Mouse (Mus musculus) urinary bladder, postnatal 4 days (tissue): ENCODE results near the gene Emilin1.
A peak's percentile ranks its signal among the peaks of the same experiment; 100 is the strongest.

Experiments
- DNase-seq, 2 experiments: peaks; one replicate each; pipeline ENCODE4 v3.0.0; 2021 to 2022; ENCODE audit warnings: low spot score in 2 of 2

The Emilin1 gene

DNA sequence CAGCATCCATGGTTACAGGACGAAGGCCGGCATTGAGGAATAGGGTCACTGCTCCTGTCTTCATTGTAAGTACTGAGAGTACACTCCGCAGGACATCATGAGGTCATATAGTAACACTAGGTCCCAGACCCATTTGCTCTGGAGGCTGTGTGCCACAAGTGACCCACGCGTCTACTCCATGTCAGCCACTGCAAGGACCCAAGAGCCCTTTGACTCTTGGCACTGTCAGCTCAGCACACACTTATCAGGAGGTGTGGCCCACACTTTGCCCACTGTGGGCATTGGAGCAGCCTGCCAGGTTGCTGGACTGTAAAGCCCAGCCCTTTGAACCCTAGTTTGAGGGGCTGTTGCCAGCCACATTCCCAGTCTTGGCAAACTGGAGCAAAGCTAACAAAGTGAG is 12.0 kb downstream of the Emilin1 start:
- DNase-seq = no peak

DNA sequence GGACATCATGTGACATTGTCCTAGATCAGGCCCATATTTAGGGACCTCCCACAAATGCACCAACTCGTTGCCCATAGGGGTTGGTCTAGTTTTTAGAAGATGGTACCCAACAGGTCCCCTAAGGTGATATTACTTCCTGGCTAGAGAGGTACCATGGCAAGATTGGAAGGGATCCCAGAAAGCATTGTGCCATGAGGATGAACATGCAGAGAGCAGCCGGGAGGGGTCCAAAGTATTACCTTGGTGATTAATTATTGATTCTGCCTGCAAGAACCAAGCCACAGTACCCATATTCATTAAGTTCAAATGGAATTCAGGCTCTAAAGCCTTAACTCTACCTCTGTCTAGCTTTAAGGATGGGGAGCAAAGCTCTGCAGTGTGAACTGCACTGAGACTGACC is 12.9 kb downstream of the Emilin1 start:
- no peak for DNase-seq

DNA sequence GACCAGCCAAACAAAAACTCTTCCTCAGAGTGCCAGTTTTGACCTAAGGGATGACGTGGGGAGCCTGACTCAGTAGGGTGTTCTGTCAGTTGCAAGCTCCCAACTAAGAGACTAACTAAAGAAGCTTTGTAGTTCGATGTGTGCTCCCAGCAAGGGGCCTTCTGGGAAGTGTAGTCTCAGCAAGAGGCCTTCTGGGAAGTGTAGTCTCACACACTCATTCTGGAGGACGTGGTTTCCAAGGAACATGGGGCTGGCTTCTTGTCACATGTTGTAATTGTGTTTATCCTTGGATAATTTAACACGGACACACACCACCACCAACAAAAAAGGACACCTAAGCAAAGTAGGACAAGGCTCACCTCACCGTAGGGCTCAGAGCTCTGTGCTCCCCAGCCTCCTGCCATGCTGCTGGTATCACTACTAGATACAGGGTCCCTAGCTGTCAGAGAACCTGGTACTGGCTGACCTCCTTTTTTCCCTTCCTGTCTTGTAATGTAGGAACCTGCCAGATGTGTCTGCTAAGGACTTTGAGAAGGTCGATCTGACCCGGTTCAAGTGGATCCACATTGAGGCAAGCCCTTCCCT is 14.8 kb downstream of the Emilin1 start:
- no peak for DNase-seq

DNA sequence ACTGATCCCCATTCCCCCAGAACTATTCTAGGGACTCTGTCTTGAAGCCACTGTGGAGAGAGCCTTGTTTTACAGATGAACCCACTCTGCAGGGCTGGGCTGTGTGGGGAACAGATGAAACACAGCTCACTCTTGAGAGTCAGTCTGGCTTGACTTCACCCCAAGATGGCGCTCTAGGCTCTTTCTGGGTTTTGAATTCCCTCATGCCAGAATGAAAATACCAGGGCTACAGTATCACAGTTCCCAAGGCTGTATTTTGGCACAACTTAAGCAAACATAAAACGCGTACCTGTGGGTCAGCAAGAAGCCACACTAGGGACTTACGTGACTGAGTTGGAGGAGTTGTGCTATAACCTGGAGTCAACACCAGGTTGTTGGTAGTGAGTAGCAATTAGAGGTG is 16.9 kb downstream of the Emilin1 start:
- peak in 1 of 2 experiments; percentile 77 for DNase-seq

DNA sequence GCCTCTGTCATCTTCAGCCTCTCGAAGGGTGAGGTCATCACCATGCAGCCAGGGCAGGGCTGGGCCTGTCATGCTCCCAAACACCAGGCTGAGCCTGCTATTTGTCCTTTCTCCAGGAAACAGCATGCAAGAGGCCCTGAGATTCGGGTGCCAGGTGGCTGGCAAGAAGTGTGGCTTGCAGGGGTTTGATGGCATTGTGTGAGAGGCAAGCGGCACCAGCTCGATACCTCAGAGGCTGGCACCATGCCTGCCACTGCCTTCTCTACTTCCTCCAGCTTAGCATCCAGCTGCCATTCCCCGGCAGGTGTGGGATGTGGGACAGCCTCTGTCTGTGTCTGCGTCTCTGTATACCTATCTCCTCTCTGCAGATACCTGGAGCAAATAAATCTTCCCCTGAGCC is 17.6 kb downstream of the Emilin1 start:
- no peak for DNase-seq

DNA sequence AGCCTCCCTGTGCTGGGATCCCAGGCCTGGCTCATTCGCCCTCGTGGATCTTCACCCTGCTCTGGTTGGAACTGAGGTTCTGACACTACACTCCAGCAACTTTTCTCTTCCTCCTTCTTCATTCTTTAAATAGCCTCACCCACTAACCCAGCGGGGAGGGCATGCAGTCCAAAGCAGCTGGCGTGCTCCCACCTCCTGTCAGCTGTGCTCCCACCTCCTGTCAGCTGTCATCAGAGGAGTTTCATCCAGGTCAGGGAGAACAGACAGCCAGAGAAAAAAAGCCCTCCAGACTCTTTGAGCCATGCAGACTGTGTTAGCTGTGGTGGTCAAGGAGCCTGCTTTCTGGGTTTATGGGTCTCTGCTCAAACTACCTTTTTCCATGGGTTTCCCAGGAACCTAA is 18.2 kb downstream of the Emilin1 start:
- no peak for DNase-seq

DNA sequence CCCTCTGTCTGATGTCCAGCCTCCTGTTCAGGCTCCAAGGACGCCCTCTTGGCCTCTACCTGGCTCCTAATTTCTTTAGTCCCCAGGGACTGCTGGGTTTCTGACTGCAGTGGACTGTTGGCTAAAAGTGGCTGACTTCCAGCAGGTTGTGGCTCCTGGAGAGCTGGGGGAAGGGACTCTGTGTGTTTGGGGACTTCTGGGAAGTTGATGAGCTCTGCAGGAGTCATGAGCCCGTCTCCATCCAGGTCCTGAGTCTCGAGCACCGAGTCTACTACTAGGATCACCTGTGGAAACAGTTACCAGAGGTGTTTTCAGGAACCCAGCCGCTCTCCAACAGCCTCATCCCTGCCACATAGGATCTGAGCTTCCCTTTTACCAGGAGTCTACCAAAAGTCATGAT is 20.5 kb downstream of the Emilin1 start:
- DNase-seq = no peak

DNA sequence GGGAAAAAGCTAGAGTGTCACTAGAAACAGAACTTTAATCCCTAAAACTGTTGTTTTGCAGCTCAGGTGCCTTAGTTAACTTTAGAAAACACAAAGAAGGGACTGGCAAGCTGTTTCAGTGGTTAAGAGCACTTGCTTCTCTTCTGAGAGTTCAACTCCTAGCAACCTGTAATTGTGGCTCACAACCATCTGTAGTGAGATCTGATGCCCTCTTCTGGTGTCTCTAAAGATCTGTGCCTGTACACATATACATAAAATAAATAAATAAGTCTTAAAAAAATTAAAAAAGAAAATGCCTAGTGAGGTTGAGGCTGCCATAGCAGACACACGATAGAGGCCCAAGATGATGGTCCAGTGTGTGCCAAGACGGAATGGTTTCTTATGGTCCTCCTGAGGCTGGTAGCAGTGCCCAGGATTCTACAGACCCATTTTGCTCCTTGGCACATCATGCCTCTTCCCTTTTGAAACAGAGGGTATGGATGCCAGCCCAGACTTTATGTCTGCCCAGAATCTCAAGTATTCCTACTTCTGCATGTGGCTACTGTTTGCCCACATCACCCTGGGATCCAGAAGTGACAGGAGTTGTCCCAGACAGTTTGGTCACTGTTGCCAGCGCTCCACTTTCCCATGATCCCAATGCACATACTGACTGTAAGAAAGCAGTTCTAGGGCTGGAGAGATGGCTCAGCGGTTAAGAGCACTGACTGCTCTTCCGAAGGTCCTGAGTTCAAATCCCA is 21.7 kb downstream of the Emilin1 start:
- DNase-seq = no peak

DNA sequence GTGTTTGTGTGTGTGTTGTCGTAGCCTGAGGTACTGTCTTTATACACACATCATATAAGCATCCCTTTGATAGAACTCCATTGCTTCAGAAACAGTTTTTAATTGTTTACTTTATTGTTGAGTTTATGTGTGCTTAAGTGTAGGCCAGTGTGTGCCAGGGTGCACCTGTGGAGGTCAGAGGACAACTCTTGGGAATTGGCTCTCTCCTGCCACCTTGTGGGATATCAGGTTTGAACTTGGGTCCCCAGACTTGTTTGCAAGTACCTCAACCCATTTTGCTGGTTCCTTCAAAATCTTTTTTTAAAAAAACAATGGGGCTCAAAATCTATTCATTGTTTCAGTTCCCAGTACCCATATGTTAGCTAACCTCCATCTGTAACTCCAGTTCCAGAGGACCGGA is 29.8 kb downstream of the Emilin1 start:
- no peak for DNase-seq

DNA sequence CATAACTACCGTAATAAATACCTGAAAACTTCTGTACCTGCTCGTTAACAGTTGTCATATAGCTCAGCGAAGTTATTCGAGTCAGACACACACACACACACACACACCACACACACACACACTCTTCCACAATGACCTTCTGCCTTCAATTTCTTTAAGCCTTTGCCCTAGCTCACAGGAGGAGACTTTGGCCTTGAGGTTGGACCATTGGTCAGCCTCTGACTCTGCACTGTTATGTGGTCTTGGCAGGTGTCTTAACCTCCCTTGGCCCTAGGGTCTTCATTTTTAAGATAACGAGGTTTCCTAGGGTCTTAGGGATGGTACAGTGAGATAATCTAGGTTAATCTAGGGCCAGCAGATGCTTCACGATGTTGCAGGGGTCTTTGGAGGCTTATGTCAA is 31.1 kb downstream of the Emilin1 start:
- no peak for DNase-seq

DNA sequence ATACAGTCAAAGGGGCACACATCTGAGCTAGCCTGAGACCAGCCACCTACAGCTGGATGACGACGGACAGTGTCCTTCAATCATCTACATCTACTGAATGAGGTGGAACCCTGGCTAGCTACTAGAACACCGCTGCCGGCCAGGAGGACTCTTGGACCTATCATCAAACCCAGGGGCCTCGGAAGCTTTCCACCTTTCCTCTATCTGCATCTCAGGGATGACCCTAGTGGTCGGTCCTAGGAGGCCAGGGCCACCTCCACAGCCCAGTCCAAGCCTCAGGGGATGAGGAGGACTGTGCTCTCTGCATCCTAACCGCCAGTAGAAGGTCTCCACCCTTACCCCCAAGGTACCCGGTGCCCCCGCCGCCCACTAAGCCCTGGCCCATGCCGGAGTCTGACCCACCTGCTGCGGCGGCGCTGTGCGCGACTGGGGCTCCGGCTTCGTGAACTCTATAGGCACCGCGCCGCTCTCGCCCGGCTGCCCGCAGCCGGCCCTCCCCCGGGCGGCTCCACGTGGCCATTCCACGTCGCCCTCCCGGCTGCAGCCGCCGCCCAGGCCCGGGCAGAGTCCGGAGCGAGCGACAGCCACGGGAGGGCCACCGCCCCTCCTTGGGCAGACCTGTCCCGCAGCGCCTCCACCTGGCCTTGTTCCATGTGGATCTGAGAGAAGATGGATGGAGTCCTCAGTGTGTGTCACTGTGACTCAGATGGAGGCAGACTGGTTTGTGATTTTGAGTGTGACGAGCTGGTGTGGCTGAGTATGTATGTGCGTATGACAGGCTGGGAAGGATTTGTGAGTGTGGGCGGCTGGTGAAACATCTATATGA is 32.0 kb downstream of the Emilin1 start, which contains the start of gene Cgref1:
Gene Cgref1, minus strand, starts transcription at position 636 of the 826 bp plus-strand sequence.
- DNase-seq = peak in 1 of 2 experiments; percentile 51

DNA sequence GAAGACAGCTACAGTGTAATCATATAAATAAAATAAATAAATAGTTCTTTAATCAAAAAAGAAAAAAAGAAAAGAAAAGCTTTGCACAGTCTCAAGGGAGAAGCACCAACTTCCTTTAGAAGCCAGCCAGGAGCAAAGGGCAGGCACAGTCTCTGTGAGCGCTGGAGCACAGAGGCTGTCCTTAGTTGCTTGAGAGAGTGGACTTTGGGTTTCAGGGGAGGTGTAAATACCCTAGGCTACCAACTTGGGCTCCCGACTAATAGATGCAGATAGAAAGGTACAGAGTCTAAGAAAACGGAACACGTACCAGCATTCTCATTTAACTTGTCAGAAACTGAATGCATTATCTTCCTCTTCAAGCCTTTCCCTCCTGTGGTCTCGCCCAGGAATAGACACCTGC is 35.4 kb downstream of the Emilin1 start:
- DNase-seq = no peak

DNA sequence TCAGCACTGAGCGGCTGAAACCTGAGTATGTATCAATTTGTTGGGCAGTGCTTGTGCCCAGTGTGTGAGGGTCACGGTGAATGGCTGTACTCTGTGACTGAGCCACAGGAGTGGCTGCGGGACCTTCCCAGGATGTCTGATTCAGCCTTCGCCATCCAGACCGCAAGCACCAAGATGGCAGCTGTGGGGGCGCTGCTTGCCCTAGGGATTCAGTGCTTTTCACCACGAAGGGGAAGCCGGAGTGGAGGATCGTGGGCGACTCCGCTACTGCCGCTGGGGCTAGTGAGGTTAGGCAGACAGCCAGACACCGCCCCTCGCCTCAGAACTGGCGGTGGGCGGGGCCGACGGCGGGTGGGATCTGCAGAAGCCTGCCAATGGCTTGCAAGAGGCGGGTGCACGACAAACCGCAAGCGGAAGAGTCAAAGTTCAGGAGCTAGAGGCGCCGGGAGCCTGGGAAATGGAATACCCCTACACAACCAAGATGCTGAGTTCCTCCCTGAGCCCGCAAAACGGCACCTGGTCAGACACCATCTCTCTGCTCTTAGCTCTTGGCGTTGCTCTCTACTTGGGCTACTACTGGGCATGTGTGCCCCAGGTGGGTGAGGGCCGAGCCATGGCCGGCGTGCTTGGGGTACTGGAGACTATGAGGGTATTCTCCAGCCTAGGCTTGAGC is 36.6 kb downstream of the Emilin1 start:
- peak; percentile 90 to 91 for DNase-seq

DNA sequence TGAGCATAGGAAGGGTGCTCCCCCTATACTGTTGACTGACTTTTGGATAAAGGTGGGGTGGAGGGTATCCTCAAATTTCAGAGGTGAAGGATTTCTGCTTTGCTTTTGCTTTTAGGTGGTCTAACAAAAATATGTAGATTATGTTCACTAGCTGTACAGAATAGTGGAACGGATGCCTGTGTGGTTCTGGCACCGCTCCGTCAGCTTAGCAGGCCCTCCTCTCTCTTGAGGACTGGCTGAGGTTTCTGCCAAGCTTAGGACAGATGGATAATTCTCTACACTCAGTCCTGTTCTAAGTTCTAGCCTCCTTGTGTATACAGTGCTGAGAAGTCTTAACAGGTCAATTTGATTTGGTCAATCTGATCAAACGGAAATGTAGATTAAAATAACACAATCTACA is 37.2 kb downstream of the Emilin1 start:
- DNase-seq = no peak

DNA sequence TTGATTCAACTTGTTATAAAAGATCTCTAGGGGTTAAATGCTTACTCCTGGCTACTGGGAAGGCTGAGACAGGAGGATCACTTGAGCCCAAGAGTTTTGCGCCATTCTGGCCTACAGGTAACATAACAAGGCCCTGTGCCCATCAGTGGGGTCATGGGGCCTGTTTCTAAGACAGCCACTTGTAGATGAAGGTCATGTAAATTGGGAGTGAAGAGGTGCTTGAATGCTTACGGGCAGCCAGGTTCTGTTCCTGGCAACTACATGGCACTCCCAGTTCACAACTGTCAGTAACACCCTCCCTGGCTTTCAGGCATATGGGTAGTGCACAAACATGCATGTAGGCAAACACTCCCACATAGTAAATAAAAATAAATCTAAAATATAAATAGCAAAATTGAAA is 37.7 kb downstream of the Emilin1 start:
- no peak for DNase-seq

DNA sequence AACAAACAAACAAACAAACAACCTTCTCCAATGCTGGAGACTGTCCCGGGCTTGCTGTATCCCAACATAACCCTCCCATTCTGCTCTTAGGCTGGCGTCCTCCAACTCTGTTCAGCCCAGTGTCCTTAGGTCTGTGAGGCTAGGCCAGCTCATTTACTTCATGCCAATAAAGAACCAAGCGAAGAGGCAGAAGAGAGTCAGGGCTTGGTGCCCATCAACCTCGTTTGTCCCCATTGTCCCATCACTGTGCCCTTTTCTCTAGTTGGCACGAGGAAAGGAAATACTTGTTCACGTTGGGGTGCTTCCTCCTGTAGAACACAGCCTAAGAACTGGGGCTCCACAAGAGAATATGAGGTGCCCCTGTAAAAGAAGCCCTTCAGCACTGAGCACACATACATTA is 38.5 kb downstream of the Emilin1 start:
- DNase-seq = no peak

DNA sequence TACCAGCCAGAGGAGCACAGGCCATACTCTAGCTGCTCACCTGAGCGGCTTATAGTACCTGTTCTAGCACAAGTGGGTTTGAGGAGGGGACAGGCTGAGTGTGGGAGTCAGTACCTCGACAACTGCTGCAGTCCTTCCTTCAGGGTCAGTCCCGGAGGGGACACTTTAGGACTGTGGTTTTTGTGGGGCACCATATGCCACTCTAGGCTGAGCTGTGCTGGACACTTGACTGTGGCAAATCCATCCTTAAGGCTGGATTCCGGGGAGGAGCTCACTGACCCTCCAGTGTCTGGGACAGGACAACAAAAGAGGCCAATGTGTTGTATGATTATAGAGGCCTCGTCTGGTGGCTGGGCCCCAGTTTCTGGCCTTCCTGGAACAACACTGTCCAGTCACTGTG is 39.3 kb downstream of the Emilin1 start:
- DNase-seq = no peak

DNA sequence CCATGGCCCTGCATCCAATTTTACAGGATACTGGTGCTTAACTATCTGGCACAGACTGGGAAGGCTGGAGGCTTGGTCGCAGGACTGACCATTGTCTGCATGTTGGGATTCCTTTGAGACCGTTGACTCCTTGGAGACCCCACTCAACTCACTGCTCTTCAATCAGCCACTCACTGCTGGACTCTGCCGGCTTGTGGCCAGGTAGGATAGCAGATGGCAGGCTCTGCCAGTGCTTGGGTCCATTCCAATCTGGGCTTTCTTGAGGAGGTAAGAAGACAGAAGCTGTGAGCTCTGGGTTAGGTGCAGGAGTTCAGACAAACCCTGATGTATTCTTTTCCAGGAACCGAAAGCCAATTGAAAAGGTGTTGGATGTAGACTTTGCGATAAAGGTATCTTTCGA is 40.9 kb downstream of the Emilin1 start:
- DNase-seq = no peak

DNA sequence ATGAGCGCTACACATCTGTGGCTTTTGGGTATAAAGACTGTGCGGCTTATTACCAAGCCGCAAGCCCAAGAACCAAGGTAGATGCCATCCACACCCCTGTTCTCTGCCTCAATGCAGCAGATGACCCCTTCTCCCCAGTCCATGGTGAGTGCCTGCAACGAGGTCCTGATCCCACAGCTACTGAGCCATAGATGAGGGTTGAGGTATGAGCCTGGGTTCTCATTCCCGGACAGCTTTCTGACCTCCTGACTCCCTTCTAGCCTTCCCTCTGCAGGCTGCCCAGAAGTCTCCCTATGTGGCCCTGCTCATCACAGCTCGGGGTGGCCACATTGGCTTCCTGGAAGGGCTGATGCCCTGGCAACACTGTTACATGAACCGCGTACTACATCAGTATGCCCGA is 41.4 kb downstream of the Emilin1 start:
- no peak for DNase-seq

DNA sequence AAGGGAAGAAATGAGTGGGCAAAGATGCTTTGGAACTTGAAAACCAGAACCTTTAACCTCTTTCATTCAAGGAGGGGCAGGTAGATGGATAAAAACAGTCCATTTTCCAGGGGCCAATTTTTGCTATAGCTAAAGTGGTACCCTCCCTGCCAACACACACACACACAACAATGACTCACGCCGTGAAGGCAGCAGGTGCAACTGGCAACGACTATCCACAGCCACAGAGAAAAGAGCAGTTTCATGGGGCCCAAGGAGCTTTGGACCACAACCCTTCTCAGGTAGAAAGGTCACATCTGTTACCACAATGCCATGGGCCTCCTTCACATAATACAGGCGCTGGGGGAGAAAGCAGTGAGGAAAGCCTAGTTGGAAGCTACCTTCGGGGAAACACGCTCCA is 42.5 kb downstream of the Emilin1 start:
- DNase-seq = no peak

DNA sequence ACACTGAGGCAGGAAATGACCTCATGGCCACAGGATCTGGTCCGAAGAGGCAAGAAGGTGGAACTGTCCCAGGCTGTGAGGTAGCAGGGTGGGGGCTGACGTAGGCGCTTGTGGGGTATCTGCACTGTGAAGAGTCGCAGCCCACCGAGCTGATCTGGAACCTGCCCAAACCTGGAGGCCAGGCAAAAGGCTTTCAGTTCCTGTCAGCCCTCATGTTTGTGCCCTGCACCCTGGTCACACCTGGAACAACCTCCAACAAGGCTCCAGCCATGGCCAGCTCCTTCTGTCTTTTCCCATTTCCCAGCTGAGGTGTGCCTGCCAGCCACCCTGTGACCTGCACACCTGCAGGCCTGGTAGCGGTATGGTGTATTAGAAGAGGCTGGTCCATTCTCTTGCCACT is 44.7 kb downstream of the Emilin1 start:
- DNase-seq = no peak

DNA sequence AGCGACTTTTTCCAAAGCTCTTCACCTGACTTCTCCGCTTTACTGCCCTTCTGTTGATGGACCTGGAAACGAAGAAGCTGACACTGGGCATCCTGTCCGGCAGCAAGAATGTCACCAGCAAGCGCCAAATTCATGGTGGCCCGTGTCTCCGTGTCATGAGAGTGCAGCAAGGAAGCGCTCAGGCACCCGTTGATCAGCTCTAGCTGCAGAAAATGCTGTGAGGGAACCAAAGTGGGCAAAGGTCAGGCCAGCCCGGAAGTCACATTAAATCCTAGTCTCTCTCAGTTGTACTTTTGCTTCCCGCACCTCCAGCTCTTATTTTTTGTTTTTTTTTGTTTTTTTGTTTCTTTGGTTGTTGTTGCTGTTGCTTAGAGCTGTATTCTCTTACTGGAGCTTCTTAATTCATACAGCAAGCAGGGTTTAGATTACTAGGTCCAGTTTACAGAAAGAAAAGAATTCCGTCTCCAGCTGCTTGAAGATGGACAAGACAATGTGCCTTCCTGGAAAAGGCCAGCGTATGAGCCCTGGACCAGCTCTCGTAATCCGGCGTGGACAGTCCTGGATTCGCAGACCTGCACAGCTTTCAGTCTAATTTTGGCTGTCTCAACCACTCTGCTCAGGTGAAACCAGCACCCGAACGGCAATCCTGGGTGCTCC is 46.1 kb downstream of the Emilin1 start:
- no peak for DNase-seq
